Mouse (Mus musculus): Measurements from ENCODE around the gene Ptprh. TPM values are rescaled to one million over a fixed set of nuclear protein-coding genes. Genes with fewer than 3 reads are reported as not detected.
"Not testable (repeated sequence)": the region's sequence is repeated elsewhere in the genome, so short reads cannot be mapped to it uniquely, and the experiment has no call there.

The Ptprh gene
- total RNA-seq, 4 experiments from 2014 or later, result not detected

- not testable (repeated sequence) for DNase-seq (ENCODE audit: low spot score in 2 of 2)
Measured at GRCm38 (mm10) chr7:4524212-4524922, 79.5 kb downstream of the Ptprh start, which contains the start of gene Tnni3. Gene Tnni3 (minus strand): TSS chr7:4524229.

- DNase-seq (ENCODE audit: low spot score in 2 of 2), result no peak
Measured at GRCm38 (mm10) chr7:4523205-4524130, 80.4 kb downstream of the Ptprh start.

DNA sequence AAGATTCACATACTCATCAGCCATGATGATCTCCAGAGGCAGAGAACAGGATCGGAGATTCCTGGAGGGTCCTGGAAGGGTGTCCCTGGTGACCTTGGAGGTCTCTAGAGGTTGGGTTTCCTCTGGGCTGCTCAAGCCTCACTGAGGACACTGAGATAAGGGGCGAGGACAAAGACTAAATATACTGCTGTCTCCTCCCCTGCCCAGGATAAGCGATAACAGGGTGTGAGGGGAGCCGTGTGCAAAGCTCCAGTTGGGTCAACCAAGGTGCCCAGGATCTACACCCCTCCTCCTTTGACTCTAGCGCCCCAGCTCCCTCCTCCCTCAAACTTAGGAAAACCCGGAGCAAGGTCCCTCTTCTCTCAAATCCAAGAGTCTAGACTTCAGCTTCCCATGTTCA is 81.5 kb downstream of the Ptprh start:
- no peak for DNase-seq (ENCODE audit: low spot score in 2 of 2)

GRCm38 (mm10) chr7:4521231-4522003 is 82.4 kb downstream of the Ptprh start:
- no peak for DNase-seq (ENCODE audit: low spot score in 2 of 2)

- no peak for DNase-seq (ENCODE audit: low spot score in 2 of 2)
Measured at GRCm38 (mm10) chr7:4518487-4518886, 85.4 kb downstream of the Ptprh start.

DNA sequence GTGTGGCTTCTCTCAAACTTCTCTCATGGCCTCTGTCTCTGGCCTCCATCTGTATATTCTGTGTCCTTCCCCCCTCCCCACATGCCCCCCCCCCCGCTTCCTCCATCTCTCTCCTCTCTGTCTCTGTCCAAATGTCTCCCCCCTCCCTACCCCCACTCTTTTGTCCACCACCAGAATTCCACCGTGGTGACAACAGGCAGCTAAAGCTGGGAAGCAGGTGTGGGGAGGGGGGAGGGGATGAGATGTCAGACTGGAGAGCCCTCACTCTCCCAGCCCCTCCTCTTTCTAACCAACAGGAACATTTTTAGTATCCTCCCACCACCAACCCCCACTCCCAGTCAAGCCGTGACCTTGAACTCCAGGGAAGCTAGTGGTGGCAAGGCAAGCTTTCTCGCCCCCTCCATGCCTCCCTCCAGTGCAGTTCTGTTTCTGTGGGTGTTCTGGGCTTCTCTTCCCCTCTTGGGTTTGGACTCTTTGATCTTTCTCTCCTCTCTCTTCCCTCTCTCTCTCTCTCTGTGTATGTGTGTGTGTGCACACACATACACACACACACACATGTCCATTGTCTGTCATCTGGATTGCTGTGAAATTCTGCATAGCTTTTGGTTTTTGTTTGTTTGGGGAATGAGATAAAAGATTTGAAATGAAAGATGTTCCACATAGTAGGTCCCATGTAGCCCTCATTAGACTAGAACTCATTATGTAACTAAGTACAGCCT is 87.3 kb downstream of the Ptprh start, which contains the start of gene Tnnt1:
Gene Tnnt1, minus strand, starts transcription at position 51 of the 719 bp plus-strand sequence.
- no peak for DNase-seq (ENCODE audit: low spot score in 2 of 2)

DNA sequence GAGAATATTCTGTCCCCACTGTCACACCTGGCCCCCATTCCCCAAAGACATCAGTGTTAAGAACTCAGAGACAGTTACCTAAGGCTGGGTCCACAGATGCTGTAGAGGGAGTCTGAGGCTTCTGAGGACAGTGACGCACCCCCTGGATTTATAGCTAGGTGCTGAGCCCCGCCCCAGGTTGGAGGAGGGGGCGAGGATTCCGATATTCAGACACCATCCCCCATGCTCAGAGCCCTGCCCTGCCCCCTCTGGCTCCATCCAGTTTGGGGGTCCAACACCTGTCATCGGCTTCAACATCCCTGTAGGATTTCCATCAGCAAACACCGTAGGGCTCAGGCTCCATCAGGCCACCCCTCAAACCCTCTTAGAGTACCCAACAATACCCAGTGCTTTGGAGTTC is 88.0 kb downstream of the Ptprh start:
- DNase-seq (ENCODE audit: low spot score in 2 of 2), result no peak

GRCm38 (mm10) chr7:4513829-4514712 is 89.8 kb downstream of the Ptprh start:
- DNase-seq (ENCODE audit: low spot score in 2 of 2), result no peak

- DNase-seq (ENCODE audit: low spot score in 2 of 2), result no peak
Measured at GRCm38 (mm10) chr7:4513236-4513635, 90.6 kb downstream of the Ptprh start.

DNA sequence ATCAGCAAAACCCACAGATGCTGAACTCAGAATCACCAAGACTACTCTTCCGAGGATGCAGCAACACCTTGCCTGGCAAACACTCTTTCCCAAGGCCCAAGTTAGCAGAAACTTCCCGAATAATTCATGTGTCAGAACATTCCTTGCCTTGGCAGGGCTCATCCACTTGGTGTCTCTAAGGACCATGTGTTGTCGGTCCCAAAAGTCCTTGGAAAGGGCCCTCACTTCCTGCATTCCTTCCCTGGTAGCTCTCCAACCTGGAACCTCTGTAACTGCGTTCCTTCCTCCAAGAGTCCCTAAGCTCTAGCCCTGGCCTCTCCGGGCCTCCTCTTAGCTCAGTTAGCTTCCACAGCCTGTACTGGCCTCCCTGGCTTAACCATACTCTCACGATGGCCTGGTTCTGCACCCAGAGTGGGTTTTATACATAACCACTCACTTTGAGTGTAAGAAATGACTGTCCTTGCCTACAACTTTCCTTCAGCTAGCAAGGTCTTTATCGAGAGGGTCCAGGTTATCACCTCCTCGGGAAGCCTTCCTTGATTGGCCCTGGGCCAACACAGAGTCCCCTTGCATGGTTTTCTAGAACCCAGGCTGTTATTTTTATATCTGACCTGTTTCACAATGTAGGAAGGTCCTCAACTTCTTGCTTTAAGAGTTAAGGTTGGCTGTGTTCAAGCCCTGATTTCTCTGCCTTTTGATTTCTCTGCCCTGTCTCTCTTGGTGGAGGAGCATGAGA is 92.2 kb downstream of the Ptprh start:
- DNase-seq (ENCODE audit: low spot score in 2 of 2), result no peak

DNA sequence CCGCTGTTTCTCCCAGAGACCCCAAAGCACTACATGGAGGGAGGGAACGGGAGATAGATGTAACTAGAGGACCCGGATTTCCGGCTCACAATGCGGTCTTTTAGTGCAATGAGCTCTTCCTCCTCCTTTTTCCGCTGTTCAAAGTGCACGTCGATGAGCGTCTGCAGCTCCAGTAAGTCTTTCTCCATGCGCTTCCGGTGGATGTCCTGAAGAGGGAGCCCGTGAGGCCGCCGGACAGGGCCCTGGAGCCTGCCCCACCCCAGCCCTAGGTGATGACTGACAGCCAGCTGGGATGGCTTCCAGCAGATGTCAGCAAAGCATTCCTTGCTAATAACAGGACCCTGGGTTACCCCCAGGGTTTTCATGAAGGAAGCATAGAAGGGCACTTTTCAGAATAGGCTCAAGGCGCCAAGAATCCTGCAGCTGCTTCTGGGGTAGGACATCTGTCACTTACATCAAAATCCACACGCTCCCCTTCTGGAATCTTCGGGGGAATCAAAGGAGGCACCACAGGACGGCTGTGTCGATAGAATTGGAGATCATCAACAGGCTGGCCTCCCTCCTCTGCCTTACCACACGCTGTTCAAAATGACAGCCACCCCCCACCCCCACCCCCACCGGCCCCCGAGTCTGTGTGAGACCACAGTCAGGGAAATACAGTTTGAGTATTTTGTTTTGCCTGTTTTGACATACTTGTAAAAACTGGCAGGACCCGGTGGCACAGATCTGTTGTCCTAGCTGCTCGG is 93.8 kb downstream of the Ptprh start:
- DNase-seq (ENCODE audit: low spot score in 2 of 2), result peak; percentile 33 to 36

DNA sequence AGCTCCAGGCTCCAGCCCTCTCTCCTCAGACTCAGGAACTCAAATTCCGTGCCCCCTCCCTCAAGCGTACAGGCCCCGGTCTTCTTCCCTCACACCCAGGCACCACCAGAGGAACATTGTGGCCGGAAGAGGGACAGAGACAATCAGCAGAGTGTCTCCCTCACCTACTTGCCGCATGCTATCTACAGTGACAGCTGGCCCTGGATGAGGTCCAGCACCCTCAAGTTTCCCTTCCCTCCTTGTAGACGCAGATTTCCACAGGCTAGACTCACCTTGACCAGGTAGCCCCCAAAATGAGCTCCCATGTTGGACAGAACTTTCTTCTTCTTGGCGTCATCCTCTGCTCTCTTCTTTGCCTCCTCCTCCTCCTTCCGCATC is 95.1 kb downstream of the Ptprh start:
- DNase-seq (ENCODE audit: low spot score in 2 of 2), result no peak

DNA sequence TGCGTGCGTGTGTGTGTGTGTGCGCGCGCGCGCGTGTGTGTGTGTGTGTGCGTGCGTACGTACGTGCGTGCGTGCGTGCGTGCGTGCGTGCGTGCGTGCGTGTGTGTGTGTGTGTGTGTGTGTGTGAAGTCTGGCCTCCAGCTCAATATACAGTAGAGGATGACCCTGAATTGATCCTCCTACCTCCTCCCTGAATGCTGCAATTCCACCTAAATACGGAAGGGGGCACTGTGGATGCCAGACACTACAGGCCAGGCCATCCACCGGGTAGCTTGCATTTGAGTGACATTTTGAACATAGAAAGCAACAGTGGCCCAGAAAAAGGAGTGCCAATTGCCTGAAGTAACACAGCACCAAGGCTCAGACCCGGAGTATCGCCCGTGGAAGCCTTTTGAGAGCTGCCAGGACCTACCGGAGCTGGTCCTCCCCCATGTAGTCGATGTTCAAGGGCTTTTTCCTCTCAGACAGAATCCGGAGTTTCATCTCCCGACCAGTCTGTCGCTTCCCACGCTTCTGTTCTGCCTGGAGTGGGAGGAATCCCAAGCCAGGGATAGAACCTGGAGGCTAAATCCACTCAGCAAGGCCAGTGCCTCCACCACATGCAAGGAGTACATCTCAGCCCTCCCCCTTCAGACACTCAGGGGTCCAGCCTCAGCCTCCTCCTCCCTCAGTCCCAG is 95.6 kb downstream of the Ptprh start:
- DNase-seq (ENCODE audit: low spot score in 2 of 2), result no peak

DNA sequence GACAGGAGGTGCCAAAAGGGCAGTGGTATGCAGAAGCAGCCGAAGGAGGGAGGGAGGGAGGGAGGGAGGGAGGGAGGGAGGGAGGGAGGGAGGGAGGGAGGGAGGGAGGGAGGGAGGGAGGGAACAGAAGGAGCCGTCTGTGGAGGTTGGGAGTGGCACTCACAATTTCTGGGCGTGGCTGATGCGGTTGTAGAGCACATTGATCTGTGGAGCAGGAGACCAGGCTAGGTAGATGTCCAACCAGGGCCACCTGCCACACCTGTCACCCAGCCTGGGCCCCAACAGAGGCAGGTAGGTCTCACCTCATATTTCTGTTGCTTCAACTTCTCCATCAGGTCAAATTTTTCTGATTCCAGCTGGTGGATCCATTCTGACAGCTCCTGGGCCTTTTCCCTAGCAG is 96.6 kb downstream of the Ptprh start:
- DNase-seq (ENCODE audit: low spot score in 2 of 2), result no peak

GRCm38 (mm10) chr7:4504646-4505435 is 99.0 kb downstream of the Ptprh start:
- no peak for DNase-seq (ENCODE audit: low spot score in 2 of 2)

DNA sequence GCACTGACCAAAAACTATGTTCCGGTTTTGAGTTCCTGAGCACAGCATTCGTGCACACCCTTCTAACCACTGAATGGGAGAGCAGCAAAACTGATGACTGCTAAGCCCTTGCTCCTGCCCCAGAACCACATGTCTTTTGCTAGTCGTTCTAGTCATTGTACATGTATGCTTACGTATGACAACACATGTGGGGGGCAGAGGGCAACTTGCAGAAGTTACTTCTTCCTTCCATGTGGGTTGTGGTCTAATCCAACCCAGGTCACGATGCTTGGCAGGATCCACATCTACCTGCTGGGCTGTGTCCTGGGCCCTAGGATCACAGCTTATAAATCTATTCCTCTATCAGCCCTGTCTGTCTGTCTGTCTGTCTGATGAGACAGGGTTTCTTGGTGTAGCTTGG is 100.0 kb downstream of the Ptprh start:
- no peak for DNase-seq (ENCODE audit: low spot score in 2 of 2)

GRCm38 (mm10) chr7:4503100-4503499 is 100.7 kb downstream of the Ptprh start:
- no peak for DNase-seq (ENCODE audit: low spot score in 2 of 2)
